Mouse (Mus musculus) retina, postnatal 1 day (tissue): ENCODE results near the gene Olfr1412.

ENCODE experiments used
- DNase-seq: peaks from one replicate; pipeline ENCODE4 v3.0.0-alpha.2; 2012

Olfr1412 gene

GRCm38 (mm10) chr1:92638181-92638580 lies 52.6 kb downstream of the Olfr1412 start:
- no peak for DNase-seq

- DNase-seq = no peak
Observed at GRCm38 (mm10) chr1:92638736-92639135, 53.2 kb downstream of the Olfr1412 start.

GRCm38 (mm10) chr1:92640393-92640792 lies 54.8 kb downstream of the Olfr1412 start:
- DNase-seq = no peak
